Mouse (Mus musculus) cerebellum, postnatal 4 days (tissue): ENCODE data around the gene Dnaaf1.

Experiments
- DNase-seq, 2 experiments: peaks; one replicate each; pipeline ENCODE4 v3.0.0; 2022; ENCODE audit warnings: low spot score in 2 of 2, mixed read lengths in 1 of 2

Dnaaf1 gene

DNA sequence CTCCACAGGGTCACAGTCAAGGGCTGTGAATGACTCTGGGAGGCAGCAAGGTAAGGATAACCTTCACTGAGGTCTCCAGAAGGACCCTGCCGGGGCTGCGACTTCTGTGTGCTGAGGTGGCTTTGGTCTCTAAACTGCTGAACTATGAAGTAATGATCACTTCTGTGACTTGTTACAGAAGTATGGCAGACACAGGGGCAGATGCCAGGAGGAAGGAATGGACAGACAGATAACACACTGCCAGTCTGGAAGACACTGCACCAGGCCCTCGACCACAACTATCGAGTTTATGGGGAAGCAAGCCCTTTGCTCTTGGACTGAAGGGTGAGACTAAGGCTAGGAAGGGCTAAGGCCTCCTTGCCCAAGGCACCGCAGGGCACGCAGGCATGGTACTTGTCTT is 3.9 kb upstream of the Dnaaf1 start:
- DNase-seq, result no peak

DNA sequence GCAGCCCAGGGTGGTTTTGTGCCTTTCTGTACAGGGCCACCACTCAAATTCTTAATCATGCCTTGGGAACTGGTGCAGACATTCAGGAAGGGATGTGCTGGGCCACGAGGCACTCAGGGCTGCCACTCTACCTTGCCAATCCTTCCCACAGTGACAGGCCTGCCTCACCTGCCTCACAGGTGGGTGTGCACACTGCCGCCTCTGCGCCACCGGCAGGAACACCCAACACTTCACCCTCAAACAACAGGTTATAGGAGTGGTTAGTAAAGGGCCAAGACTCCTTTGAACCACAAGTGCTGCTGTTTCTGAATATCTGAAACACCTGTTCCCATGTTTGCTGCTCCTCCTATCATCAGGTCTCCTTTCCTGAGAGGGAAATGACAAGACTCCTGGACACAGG is 2.6 kb upstream of the Dnaaf1 start:
- DNase-seq, result no peak

DNA sequence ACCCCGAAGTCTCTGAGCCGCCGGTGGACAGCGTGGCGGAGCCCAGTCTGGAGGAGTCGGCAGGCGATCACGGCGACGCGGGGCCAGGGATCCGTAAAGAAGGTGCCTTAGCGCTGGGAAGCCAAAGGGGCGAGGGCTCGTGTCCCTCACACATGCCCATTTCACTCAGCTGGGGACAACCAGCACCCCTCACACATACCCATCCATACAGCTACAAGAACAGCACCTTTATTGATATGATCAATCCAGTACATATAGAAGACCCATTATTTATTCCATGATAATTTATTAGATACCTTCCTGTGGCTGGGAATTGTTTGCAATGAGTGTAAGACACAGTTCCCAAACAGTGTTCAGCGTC is 311 bp downstream of the Dnaaf1 start:
- no peak for DNase-seq

DNA sequence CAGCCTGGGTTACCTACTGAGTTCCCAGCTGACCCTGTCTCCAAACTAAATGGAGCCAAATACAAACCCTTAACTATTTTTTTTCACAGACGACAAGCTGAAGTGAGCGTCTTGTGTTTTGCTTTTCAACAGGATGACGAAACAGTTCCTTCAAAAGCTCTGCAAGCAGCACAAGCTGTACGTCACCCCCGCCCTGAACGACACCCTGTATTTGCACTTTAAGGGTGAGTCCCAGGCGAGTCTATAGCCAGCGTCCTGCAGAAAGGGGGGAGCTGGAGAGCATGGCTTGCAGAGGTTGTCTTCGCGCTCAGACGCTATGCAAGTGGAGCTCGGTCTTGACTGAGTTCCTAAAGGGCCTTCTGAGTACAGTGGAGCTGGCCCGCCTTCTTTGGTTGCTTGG is 4.1 kb downstream of the Dnaaf1 start:
- no peak for DNase-seq

DNA sequence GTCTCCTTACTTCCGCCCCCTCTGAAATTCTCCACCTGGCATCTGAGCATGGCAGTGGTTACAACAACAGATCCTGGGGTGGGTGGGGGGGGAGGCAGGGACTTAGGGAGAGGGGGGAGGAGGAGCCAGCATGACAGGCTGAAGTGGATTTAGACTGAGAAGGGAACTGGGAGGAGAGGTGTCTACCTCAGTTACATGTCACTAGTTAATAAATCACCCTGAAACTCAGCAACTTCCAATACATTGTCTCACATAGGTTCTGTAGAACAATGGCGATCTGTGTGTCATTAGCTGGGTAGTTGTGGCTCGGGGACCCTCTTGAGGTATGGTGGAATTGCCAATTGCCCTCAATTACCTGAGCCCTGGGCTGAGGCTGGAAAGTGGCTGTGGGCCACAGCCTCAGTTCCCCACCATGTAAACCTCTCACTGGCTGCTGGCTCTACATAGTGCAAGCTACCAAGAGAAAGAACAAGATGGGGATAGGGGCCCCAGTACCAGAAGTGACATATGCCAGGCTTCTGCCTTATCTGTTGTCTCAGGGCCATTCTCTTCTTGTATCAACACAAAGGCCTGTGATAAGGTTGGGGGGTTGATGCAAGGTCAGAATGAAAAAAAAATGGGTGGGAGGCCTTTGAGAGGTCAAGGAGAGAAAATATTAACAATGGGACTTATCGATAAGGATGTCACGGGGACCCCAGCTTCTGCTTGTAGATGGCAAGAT is 5.6 kb downstream of the Dnaaf1 start:
- no peak for DNase-seq

DNA sequence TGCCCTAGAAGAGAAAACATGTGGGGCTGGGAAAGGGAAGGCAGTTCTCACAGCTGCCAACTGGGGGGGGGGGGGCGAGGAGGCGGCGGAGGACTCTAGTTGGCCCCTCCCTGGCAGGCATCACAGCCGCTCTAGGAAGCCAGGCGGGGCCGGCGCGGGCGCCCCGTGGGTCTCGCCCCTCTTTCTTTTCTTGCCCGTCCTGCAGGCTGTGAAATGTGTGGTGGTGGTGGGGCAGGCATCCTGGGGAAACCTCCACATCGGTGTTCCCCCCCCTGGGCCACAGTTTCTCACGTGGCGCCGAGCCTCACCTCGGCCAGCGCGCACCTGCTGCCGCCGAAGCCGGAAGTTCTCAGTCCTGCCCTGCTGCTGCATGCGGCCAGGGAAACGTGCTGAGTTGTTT is 10.9 kb downstream of the Dnaaf1 start:
- no peak for DNase-seq

DNA sequence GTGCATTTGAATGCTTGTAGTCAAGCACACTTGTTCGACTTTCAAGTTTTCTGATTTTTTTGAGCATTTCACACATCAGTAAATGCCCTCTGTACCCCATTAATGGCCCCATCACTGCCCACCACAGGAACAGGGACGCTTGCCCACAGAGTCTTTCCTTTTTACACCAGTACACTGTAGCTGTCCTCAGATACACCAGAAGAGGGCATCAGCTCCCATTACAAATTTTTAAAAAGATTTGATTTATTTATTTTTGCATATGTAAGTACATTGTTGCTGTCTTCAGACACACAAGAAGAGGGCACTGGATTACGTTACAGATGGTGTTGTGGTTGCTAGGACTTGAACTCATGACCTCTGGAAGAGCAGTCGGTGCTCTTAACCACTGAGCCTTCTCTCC is 13.3 kb downstream of the Dnaaf1 start:
- DNase-seq, result no peak

DNA sequence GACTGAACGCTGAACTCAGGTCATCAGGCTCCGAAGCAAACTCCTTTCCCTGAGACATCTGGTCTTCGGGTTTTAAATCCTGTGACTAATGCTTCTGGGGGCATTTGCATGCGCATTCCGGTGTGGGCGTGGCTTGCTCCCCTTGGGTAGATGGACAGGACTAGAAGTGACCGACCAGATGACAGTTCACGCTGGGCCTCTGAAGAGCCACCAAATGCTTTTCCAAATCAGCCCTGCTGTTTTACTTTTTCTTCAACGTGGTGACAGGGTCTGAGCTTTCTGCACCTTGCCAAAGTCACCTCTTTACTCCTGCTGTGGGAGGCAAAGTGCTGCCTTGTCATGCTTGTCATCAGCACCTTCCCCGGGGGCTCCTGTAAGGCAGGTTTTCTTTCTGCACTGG is 13.8 kb downstream of the Dnaaf1 start:
- DNase-seq, result no peak

DNA sequence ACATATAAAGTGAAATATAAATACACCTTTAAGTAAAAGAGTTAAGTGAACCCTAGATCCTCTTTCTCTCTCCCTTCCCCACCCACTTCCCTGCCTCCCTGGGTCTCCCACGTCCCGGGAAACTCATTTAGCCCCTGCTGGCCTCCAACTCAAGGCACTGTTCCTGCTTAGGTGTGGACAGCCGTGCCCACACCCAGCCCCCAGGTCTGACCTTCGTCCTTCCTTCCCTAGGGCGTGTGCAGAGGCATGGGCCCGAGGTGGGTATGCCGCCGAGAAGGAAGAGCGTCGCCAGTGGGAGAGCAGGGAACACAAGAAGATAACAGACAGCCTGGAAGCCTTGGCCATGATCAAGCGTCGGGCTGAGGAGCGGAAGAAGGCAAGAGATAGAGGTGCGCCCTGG is 15.3 kb downstream of the Dnaaf1 start:
- DNase-seq, result no peak

DNA sequence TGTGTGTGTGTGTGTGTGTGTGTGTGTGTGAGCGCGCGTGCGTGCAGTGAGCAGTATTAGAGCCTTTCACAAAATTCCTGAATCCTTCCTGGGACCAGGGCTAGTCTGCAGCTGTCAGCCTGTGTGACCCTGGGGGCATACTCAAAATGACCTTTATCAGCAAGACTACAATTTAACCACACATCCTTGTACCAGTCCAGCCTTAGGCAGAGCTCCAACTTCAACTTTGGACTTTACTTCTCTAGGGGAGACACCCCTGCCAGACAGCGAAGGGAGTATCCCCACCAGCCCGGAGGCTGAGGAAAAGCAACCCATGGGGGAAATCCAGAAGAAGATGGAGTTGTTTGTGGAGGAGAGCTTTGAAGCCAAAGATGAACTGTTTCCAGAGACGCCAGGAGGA is 16.4 kb downstream of the Dnaaf1 start:
- no peak for DNase-seq

DNA sequence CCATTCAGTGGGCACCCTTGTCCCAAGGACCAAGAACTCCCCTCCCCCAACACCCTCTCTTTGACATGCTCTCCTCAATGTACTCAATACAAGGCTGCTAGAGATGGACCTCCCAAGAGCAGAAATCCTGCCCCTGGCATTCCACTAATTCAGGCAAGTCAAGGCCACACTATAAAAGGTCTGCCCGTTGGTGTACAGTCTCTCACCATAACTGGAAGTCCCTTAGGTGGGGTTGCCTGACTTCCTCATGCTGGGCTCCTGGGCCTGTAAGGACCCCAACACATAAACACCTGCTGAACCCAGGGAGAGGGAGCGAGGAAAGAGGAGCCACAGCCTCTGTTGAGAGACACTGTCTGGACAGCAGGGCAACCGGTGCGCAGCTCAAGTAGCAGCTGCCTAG is 28.7 kb downstream of the Dnaaf1 start:
- DNase-seq, result no peak

DNA sequence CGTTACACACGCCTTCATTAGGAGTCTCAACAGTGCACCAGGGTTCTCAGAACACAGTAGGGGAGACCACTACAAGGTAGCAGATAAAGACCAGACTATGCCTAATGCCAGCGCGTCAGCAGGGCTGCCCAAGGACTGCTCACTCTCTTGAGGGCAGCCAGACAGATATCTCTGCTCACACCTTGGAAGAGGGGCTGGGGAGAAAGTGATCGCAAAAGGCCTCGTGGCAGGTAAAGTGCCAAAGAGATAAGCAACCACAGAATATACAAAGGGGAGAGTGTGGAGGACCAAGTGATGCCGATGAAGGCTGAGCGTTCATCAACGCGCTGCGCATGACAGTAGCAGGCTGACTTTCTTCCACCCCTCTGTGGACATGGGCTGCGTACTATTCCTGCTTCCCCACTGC is 29.4 kb downstream of the Dnaaf1 start:
- DNase-seq, result no peak

DNA sequence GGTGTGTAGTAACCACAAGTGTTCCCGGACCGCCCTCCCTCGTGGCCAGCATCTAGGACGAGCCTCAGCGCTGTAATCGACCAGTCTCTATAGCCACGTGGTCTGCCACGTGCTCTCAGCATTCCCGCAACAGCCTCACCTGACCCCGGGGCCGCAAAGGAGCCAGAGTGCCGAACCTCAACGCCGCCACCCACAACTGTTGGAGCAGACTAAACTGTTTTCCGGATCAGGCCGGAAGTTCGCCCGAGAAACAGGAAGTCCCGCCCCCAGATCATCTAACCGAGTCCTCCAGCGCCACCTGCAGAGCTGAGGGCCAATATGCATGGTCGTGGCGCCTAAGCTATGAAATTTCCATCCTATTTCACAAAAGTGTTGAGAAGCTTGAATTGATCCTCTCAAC is 30.0 kb downstream of the Dnaaf1 start, which contains the start of gene Taf1c:
Taf1c (minus strand) TSS at position 227 of the 400 bp plus-strand sequence.
- peak; percentile 91 to 94 for DNase-seq

DNA sequence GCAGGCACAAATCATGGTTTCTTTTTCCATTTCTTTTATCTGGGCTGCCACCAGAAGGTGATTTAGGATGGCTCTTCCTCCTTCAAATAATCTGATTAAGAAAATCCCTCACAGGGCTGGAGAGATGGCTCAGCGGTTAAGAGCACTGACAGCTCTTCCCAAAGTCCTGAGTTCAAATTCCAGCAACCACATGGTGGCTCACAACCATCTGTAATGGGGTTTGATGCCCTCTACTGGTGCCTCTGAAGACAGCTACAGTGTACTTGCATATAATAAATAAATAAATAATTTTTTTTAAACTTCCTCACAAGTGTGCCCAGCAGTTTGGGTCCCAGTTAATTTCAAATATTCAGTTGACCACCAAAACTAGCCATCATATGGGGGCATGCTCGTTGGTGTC is 31.2 kb downstream of the Dnaaf1 start:
- no peak for DNase-seq

DNA sequence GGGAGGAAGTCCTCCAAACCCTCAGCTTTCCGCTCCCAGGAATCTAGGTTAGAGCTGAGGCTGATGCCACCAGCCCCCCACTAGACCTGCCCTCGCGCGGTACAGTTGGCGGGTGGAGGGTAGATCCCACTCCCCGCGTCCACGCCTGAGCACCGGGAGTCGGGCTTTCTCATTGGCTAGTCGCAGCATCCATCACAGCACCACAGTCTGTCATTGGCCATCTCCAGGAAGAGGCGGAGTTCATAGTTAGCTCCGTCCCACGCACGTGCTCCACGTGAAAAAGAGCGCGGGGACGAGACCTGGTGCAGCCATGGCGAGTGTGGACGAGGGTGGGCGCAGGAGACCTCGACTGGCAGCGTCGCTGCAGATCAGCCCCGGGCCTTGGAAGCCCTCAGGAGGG is 37.4 kb downstream of the Dnaaf1 start, which contains the start of gene Adad2:
Adad2 (plus strand) TSS at position 277 of the 400 bp plus-strand sequence.
- no peak for DNase-seq

DNA sequence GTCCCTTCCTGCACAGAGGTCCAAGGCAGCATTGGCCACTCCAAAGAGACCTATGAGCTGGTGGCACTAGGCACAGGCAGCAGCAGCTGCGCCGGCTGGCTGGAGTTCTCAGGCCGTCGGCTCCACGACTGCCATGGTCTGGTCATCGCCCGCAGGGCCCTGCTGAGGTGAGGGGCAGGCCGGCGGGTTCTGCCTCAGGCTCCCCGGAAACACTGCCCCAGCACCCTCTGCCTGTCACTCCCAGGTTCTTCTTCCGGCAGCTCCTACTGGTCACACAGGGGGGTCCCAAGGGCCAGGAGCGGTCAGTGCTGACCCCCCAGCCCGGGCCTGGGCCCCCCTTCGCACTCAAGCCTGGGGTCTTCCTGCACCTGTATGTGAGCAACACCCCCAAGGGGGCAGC is 40.1 kb downstream of the Dnaaf1 start:
- no peak for DNase-seq

DNA sequence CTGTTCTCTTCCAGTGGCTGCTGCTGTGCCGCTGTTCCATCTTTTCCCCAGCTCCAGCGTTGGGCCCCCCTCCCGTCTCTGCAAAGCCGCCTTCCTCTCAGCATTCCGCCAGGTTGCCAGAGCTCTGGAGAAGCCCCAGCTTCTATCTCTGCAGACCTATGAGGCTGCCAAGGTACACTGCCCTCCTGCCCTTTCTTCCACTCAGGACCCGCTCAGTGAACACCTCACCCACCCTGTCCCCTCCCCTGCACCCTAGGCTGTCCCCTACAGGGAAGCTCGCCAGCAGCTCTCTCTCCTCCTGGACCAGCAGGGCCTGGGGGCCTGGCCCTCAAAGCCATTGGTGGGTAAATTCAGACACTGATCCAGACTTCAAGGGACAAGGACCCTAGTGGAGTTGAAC is 41.3 kb downstream of the Dnaaf1 start:
- no peak for DNase-seq

DNA sequence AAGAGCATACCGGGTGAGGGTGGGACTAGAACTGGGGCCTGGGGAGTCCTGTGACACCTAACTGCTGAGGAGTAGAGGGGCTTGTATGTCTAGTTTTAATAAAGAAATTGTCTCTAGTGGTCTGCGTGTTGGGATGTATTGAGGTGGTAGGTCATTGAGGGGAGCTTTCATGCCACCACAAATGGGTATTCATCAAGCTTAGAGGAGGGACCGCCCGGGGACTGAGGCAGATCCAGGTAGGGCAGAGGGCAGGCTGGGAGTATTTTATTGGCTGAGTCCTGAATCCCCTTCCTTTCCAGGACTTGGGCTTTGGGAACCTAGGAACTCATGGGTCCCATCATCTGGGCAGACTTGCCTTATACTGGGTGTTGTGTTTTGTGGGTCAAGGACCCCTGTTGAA is 41.8 kb downstream of the Dnaaf1 start:
- no peak for DNase-seq

DNA sequence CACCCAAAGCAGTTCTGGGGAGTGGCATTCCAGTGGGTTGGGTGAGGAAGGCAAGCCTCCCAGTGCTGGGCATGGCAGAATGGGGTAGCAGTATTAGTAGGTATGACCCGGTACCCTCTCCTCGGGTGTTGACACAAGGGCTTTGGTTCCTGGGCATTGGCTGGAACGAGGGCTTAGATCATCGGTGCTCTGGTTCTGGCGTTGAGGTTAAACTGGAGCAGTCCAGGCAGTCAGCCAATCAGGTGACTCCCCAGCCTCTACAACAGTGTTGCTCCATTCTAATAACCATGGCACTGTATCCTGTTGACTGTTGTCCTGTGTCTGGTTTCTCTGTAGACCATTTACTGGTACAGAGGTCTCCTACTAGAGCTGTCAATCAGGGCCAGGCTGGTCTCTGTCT is 42.6 kb downstream of the Dnaaf1 start:
- DNase-seq, result no peak

DNA sequence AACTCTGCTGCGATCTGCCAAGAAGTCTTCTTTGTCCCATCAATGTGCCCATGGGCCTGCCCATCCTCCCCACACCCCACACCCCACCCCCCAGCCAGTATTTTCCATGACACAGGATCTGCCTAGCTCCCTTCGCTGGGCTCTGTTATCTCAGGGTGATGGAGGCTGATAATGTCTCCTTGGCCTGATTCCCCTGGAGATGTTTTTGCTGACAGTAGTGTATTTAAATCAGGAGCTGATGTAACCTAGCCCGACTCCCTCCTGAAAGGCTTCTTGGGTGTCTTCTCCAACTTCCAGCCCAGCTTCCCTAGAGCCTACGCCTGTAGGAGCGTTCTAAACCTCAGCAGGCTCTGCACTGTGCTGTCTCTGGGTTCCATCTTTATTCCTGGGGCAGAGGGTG is 43.9 kb downstream of the Dnaaf1 start:
- no peak for DNase-seq

DNA sequence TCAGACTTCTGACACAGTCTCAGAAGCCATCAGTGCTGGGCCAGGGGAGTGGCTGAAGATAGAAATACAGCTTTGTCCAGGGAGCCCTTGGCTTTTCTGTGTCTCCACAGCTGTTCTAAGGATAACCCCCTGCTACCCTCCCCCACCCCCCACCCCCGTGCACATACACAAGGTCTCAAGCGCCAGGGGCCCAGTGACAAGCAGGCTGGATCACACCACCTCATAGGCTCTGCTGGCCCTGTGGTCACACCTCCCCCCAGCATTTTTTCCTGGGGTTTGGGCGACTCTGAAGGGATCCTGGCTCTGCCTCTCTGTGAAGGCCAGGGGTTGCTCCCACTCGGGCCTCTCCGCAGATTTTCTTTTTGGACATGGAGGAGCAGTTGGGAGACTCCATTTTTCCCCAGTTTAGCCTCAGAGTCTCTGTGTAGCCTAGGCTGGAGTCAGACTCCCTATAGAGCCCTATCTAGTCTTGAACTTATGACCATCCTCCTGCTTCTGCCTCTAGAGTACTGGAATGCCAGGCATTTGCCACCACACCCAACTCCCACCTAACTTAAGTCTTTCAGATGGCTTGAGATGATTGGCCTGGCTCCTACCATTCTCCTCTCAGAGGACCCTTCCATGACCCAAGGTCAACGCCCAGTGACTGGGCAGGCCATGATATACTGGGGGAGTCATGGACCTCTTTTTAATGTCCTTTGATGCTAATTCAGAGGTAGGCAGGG is 45.2 kb downstream of the Dnaaf1 start:
- DNase-seq, result no peak

DNA sequence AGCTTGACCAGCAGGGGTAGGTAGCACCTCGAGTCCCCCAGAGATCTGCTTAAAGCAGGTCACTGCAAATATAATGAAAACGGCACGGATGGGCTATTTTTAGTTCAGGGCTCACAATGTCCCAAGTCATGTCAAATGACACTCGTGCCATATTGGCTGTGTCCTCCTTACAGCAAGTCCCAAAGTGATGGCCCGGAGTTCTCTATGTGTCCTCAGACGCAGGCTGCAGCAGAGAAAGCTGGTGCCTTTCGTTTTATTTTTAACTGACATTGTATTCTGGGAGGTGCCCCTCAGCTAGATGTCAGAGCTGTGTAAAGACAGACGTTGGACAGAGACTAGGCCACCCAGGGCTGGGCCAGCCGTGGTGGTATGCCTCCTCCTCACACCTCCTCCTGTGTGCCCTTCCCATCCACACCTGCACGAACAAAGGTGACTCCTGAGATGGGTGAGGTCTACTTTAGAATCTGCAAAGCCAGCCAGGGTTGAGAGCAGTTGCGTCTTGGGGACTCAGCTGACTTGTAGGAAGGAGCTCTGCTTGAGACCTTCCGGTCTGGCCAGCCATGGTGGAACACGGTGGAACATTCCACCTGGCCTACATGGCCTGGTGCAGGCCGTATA is 45.9 kb downstream of the Dnaaf1 start:
- DNase-seq, result no peak

DNA sequence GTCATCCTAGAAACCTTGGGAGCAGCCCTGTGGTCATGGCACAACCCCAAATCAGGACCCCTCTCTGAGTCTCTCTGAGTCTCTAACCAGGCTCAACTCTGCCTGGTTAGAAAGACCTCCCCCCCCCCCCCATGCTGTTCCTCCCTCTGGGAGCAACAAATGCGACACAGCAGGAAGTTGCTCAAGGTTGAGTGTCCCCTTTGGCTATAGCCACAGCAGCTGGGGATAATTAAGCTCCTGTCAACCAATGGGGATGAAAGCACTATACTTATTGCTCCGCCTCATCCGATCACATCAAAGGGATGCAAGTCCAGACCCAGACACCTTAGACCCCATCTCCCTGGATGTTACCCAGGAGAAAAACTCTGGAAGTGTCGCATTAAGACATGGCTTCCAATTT is 47.5 kb downstream of the Dnaaf1 start:
- DNase-seq, result no peak
